Mouse (Mus musculus) C2C12 (cell line): ENCODE measurements around the gene Coa5. TPM values are rescaled to one million over a fixed set of nuclear protein-coding genes. Genes with fewer than 3 reads are reported as not detected.

Source experiments
- H3K27me3 ChIP-seq: one replicate; pipeline ENCODE4 v1.6.1; 2011; ENCODE audit not compliant: control insufficient read depth, insufficient read depth, insufficient read length
- H3K36me3 ChIP-seq: one replicate; pipeline ENCODE4 v1.6.1; 2011; ENCODE audit not compliant: control insufficient read depth, insufficient read depth
- H3K4me3 ChIP-seq: one replicate; pipeline ENCODE4 v1.5.1; 2011; ENCODE audit warnings: mild to moderate bottlenecking, control low read depth; ENCODE audit not compliant: poor library complexity, insufficient read depth, severe bottlenecking
- H3K79me2 ChIP-seq: one replicate; pipeline ENCODE4 v1.6.1; 2011; ENCODE audit not compliant: control insufficient read depth, insufficient read depth
- H3K79me3 ChIP-seq: one replicate; pipeline ENCODE4 v1.6.1; 2011; ENCODE audit warnings: low read depth, control low read depth
- H3ac ChIP-seq: one replicate; pipeline ENCODE3; 2011; ENCODE audit warnings: low read depth; ENCODE audit not compliant: control insufficient read depth, insufficient read length
- CEBPB ChIP-seq: IDR thresholded peaks from one replicate; pipeline ENCODE4 v1.6.1; 2011; ENCODE audit warnings: low read depth, mild to moderate bottlenecking, control low read depth, moderate library complexity
- CTCF ChIP-seq: IDR thresholded peaks from one replicate; pipeline ENCODE4 v1.5.1; 2011; ENCODE audit not compliant: control insufficient read depth, insufficient read depth, insufficient read length
- FOSL1 ChIP-seq: IDR thresholded peaks from one replicate; pipeline ENCODE4 v1.8.0; 2011; ENCODE audit warnings: mild to moderate bottlenecking, low read length; ENCODE audit not compliant: poor library complexity, insufficient read depth, severe bottlenecking
- MAX ChIP-seq: IDR thresholded peaks from one replicate; pipeline ENCODE4 v1.6.1; 2011; ENCODE audit warnings: mild to moderate bottlenecking, control low read depth
- MYOD1 ChIP-seq: IDR thresholded peaks from one replicate; pipeline ENCODE4 v1.6.1; 2011; ENCODE audit warnings: low read depth; ENCODE audit not compliant: control insufficient read depth, insufficient read length
- MYOG ChIP-seq: IDR thresholded peaks from one replicate; pipeline ENCODE4 v1.6.1; 2011; ENCODE audit not compliant: control insufficient read depth, insufficient read length; ENCODE audit errors: extremely low read depth
- USF1 ChIP-seq: IDR thresholded peaks from one replicate; pipeline ENCODE4 v1.6.1; 2011; ENCODE audit warnings: low read depth, mild to moderate bottlenecking, control low read depth, moderate library complexity
- long read RNA-seq, 2 experiments: library from polyadenylated mRNA; unstranded; transcript quantifications; one replicate each; pipeline ENCODE4 v2.0.0; 2019 to 2020
- polyA plus RNA-seq: library from polyadenylated mRNA; unstranded; fragments of >200 nt; fragmentation: generic; extraction: Trizol; gene quantifications from one replicate; pipeline ENCODE4 v1.2.1, GENCODE M21; 2012; ENCODE audit warnings: missing spikeins

Gene Coa5
- polyA plus RNA-seq, result 33.9 TPM
- long read RNA-seq, experiment 1, transcript Coa5-201 (3 exons, 3,863 nt), result major isoform, 35 of 42 reads
- long read RNA-seq, experiment 1, partial matches to known transcripts, result 0 of 42 reads
- long read RNA-seq, experiment 1, other reads (novel, unspliced or antisense), result 7 of 42 reads
- long read RNA-seq, experiment 2, transcript Coa5-201 (3 exons, 3,863 nt), result major isoform, 228 of 242 reads
- long read RNA-seq, experiment 2, partial matches to known transcripts, result 0 of 242 reads
- long read RNA-seq, experiment 2, other reads (novel, unspliced or antisense), result 14 of 242 reads

DNA sequence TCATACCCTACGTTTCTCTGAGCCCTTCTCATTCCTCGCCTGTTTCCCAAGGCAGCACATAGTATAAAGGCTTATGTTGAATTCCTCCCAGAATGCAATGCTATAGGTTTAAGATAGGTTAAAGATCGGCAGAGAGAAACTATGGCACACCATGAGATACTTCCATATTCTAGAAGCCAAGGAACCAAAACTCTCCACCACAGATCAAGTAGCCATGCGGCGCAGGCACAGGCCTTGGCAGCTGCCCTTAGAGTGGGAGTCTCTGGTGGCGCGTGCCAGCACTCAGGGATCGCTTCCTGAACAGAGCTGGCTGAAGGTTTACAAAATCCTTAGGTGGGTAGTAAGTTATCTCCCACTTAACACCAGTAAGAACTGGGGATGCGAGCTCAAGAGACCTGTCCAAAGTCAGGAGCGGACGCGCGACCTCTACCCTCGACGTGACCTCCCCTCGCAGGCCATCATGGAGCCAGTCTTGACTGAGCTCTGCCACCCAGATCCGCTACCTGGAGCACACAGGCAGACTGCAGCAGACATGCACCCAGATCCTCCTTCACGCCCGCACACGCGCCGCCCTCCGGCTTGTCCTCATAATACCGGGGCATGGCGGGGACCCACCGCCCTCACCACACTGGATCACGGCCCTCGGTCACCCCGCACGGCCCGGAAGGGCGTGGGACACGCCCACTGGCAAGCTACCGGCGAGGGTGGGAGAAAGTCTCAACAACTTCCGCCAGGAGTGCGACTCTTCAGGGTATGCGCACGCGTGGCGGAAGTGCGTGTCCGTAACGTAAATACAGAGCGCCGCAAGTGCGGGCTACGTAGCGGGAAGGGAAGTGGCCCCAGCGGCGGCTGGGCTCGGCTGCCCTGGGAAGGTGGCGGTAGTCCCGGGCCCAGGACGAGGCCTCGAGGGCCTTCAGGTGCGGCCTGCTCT lies at the start of gene Coa5, which contains the start of gene Unc50:
Gene Coa5, minus strand, starts transcription at position 738 of the 931 bp plus-strand sequence.
Gene Unc50, plus strand, starts transcription at position 774 of the 931 bp plus-strand sequence.
- Histone ChIP-seq H3K79me3 (peaks cover 50% of the 10 kb centered on the region), H3K36me3 (peaks cover 49% of the 10 kb centered on the region), H3K79me2 (peaks cover 80% of the 10 kb centered on the region), H3K4me3 (peak within 1 kb of the TSS; percentile 80), H3ac (peak within 1 kb of the TSS; percentile 99), H3K27me3 (no peaks in the 10 kb centered on the region)
- TF ChIP-seq MAX, result peak; percentile 77
- TF ChIP-seq MYOG, result no peak
- TF ChIP-seq MYOD1, result no peak

DNA sequence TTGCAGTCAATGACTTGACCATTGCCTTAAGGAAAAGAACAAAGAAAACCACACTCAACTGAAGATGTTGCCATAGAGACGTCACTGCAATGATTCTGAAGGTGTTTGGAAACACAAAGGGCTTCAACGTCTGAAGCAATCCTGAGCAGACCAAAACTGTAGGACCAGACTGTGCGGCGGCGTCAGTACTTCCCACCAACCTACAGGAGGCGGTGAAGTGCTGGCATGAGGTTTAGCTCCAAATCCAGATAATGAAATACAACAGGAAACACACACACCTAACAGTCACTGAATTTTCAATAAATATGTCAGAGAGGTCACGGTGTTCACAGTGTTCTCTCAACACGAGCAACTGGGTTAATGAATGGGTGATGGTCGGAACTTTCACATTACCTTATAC lies 49.2 kb upstream of the Coa5 start:
- H3K27me3 ChIP-seq, result no peaks in the 10 kb centered on the region
- H3K4me3 ChIP-seq, result no peak overlapping the region
- TF ChIP-seq FOSL1, result no peak
- no peak for TF ChIP-seq USF1
- TF ChIP-seq MYOD1, result no peak
- TF ChIP-seq CTCF, result no peak
- no peak for TF ChIP-seq CEBPB
- no peak for TF ChIP-seq MYOG
- no peak for TF ChIP-seq MAX
- no peaks in the 10 kb centered on the region for H3K79me2 ChIP-seq
- no peaks in the 10 kb centered on the region for H3K36me3 ChIP-seq
- H3ac ChIP-seq, result no peak overlapping the region
- no peaks in the 10 kb centered on the region for H3K79me3 ChIP-seq

DNA sequence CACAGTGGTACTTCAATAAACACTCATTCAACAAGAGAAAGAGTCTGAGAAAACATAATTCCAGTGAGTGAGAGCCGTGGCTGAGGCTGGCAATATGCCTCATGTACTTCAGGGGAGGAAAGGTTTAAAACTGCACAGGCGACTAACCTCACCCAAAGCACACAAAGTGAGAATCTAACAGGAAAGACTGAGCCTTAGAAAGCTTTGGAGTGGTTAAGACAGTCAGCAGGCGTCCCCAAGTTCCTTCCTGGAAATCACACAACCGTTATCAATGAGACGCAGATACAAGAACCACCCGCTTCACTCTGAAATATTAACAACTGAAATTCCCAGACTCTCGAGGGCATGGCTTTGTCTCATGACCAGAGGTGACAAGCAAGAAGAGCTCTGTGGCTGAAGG lies 48.5 kb upstream of the Coa5 start:
- H3K27me3 ChIP-seq, result no peaks in the 10 kb centered on the region
- H3ac ChIP-seq, result no peak overlapping the region
- no peaks in the 10 kb centered on the region for H3K79me2 ChIP-seq
- H3K4me3 ChIP-seq, result no peak overlapping the region
- no peaks in the 10 kb centered on the region for H3K36me3 ChIP-seq
- H3K79me3 ChIP-seq, result no peaks in the 10 kb centered on the region
- no peak for TF ChIP-seq FOSL1
- no peak for TF ChIP-seq MYOG
- TF ChIP-seq CTCF, result no peak
- TF ChIP-seq MAX, result no peak
- no peak for TF ChIP-seq MYOD1

DNA sequence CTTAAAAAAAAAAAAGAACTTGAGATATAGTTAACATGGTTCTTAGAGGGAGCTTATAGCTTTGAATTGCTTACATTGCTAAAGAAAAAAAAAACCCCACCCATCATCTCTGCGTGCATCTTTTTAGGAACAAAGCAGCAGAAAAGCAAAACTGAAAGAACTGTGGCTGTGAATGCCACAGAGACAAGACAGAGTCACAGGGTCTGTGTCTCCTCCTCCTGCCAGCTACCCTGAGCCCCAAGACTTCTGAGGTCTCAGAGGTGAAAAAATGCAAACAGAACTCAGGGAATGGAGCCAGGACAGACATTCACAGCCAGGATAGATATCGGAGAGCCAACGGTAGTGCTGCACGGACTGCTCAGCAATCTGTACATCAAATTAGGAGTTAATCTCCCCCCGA lies 48.0 kb upstream of the Coa5 start:
- Histone ChIP-seq H3K4me3 (no peak overlapping the region), H3ac (no peak overlapping the region), H3K79me3 (no peaks in the 10 kb centered on the region), H3K79me2 (no peaks in the 10 kb centered on the region), H3K36me3 (no peaks in the 10 kb centered on the region), H3K27me3 (no peaks in the 10 kb centered on the region)
- TF ChIP-seq USF1 (no peak), MAX (no peak), FOSL1 (no peak), CEBPB (no peak), MYOD1 (no peak), MYOG (no peak), CTCF (no peak)

DNA sequence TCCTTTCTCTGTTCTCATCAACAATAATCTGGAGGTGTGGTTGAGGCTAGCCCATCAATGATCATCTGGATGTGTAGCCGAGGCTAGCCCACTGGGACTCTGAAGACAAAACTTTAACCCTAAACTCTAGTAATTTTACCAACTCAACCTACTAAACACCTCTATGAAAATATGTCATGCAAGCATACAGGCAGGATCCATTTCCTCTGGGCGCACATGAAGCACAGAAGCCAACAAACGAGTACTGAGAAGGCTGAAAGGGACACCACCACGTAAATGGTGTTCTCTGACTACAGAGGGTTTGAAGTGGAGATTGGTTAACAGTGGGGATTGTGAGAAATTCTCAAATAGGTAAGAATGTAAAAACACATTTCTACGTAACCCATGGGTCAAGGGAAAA lies 47.3 kb upstream of the Coa5 start:
- TF ChIP-seq CTCF, result no peak
- no peak for TF ChIP-seq CEBPB
- no peak for TF ChIP-seq MAX
- no peak for TF ChIP-seq FOSL1
- TF ChIP-seq USF1, result no peak
- TF ChIP-seq MYOD1, result no peak
- TF ChIP-seq MYOG, result no peak
- no peaks in the 10 kb centered on the region for H3K79me2 ChIP-seq
- no peaks in the 10 kb centered on the region for H3K27me3 ChIP-seq
- H3K4me3 ChIP-seq, result no peak overlapping the region
- H3ac ChIP-seq, result no peak overlapping the region
- H3K36me3 ChIP-seq, result no peaks in the 10 kb centered on the region
- H3K79me3 ChIP-seq, result no peaks in the 10 kb centered on the region
